Mouse (Mus musculus): ENCODE data around the gene Rpl22. TPM values are rescaled to one million over a fixed set of nuclear protein-coding genes. Genes with fewer than 3 reads are reported as not detected.

Gene Rpl22
- polyA plus RNA-seq, 1 experiment = 29.3 TPM

GRCm38 (mm10) chr4:152382528-152383252, 57.1 kb downstream of the Rpl22 start:
- H3K27ac ChIP-seq (ENCODE audit: insufficient read depth, low read length) = no peak overlapping the region
- no peaks in the 10 kb centered on the region for H3K36me3 ChIP-seq (ENCODE audit: control insufficient read depth, insufficient read depth, low read length)
- H3K4me1 ChIP-seq (ENCODE audit: control insufficient read depth, insufficient read depth, insufficient read length) = no peaks in the 10 kb centered on the region
- H3K27me3 ChIP-seq (ENCODE audit: control insufficient read depth, insufficient read depth, low read length) = no peaks in the 10 kb centered on the region
- 66% methylated on average over 17 of the region's 17 CpGs for WGBS
- H3K4me3 ChIP-seq (ENCODE audit: extremely low read depth, insufficient read depth, insufficient read length) = no peak overlapping the region
- TF ChIP-seq CTCF (IDR thresholded peaks at IDR 0.05; ENCODE audit: extremely low read depth, insufficient read depth, insufficient read length, insufficient replicate concordance) = no peak
- DNase-seq (ENCODE audit: low read depth in 1 of 2, low spot score in 2 of 2) = no peak

Other genes with a start within 250 kb of the Rpl22 start
- 17.0 and 27.0 TPM in 2 replicates for gene Tnfrsf25, start 209.8 kb upstream of the Rpl22 start, polyA plus RNA-seq (2012; rRNA removed)
- gene Espn, start 173.4 kb upstream of the Rpl22 start, polyA plus RNA-seq (2012; rRNA removed) = 2.1 and 2.7 TPM in 2 replicates
- not detected in 2 replicates for gene Hes2, start 166.9 kb upstream of the Rpl22 start, polyA plus RNA-seq (2012; rRNA removed)
- gene Acot7, start 147.6 kb upstream of the Rpl22 start, polyA plus RNA-seq (2012; rRNA removed) = 15.4 and 17.9 TPM in 2 replicates
- 10.5 and 15.7 TPM in 2 replicates for gene Gpr153, start 51.5 kb upstream of the Rpl22 start, polyA plus RNA-seq (2012; rRNA removed)
- gene Hes3, start 34.1 kb upstream of the Rpl22 start, polyA plus RNA-seq (2012; rRNA removed) = 0.11 TPM in 1 of 2 replicates, not detected in the other
- gene Icmt, start 28.5 kb upstream of the Rpl22 start, polyA plus RNA-seq (2012; rRNA removed) = 16.2 and 19.3 TPM in 2 replicates
- 0.08 TPM in 1 of 2 replicates, not detected in the other for gene Rnf207, start 6.7 kb upstream of the Rpl22 start, polyA plus RNA-seq (2012; rRNA removed)
- 0.06 and 0.11 TPM in 2 replicates for gene Chd5, start 12.9 kb downstream of the Rpl22 start, polyA plus RNA-seq (2012; rRNA removed)
- 1.2 and 2.1 TPM in 2 replicates for gene Nphp4, start 151.0 kb downstream of the Rpl22 start, polyA plus RNA-seq (2012; rRNA removed)
- gene Kcnab2, start 152.1 kb downstream of the Rpl22 start, polyA plus RNA-seq (2012; rRNA removed) = 34.6 and 47.0 TPM in 2 replicates

Data from spleen, adult 2 months (tissue).